ENCODE assay signal across 8 mouse cellular contexts in the genomic region with DNA sequence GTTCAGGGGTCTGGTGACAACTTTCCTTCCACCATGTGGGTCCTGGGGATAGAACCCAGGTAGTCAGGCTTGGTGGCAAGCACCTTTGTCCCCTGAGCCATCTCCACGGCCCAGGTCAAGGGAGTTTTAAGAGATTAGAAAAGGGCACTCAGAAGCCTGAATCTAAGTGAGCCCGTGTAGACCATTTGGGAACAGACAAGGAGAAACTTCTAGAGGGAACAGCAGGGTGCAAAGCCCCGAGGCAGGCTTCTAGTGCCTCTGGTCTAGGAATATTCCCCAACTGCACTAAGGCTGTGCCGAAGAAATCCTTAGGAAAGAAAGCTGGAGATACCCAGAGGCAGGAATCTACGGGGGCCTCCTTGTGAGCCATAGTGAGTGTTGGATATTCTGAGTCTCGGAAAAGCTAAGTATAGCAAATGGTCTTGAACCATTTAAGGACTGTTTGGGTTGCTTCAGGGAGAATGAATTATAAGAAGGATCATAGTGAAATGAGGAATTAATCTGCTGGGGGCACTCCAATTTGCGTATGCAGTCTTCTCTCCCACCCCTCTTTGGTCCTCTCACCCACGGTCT. TPM values are rescaled to one million over a fixed set of nuclear protein-coding genes. Genes with fewer than 3 reads are reported as not detected.
A peak's percentile ranks its signal among the peaks of the same experiment; 100 is the strongest.
DNase-seq lines count a peak whose midpoint lies in the region; ATAC-seq and TF ChIP-seq lines count a peak whose summit lies in the region.

No protein-coding gene starts in this region.

- WGBS in heart, embryonic 13.5 days, result 45% methylated on average over 8 of the region's 8 CpGs
- WGBS in hindbrain, embryonic 10.5 days, result 48% methylated on average over 8 of the region's 8 CpGs
- 53% methylated on average over 8 of the region's 8 CpGs for WGBS in midbrain, embryonic 11.5 days

- no peak for DNase-seq in heart, postnatal 25 days (ENCODE audit: low spot score)
- no peak for DNase-seq in hindbrain, embryonic 10.5 days (ENCODE audit: low spot score)
- DNase-seq in midbrain, embryonic 11.5 days (ENCODE audit: low spot score, missing footprints), result peak; percentile 88
- DNase-seq in gastrocnemius, adult 2 months, result no peak
- no peak for DNase-seq in B cell, adult 2 months
- no peak for DNase-seq in kidney, postnatal 25 days

- H3K9me3 ChIP-seq in heart, embryonic 13.5 days, result no peaks in the 10 kb centered on the region
- H3K9me3 ChIP-seq in hindbrain, embryonic 10.5 days, result 0 out of 2 replicates have a peak, but pooled peaks cover under 1% of the 10 kb centered on the region
- no peaks in the 10 kb centered on the region for H3K9me3 ChIP-seq in midbrain, embryonic 11.5 days (ENCODE audit: control insufficient read depth, low read length)

- TF ChIP-seq CTCF in cortical plate, adult 2 months (IDR thresholded peaks at IDR 0.05; ENCODE audit: extremely low read depth, insufficient read depth, low read length), result no peak
- no peak for TF ChIP-seq CTCF in gastrocnemius, adult 2 months (IDR thresholded peaks at IDR 0.05)

- H3K4me3 ChIP-seq in heart, embryonic 13.5 days, result no peak overlapping the region
- peak overlapping the region; percentile 88 for H3K4me3 ChIP-seq in cortical plate, adult 2 months (ENCODE audit: insufficient read depth, low read length)
- H3K4me3 ChIP-seq in hindbrain, embryonic 10.5 days, result peak overlapping the region; percentile 70
- peak overlapping the region; percentile 57; the same call in 1 of the 2 replicates for H3K4me3 ChIP-seq in midbrain, embryonic 11.5 days (ENCODE audit: low read depth, low read length)
- H3K4me3 ChIP-seq in gastrocnemius, adult 2 months, result no peak overlapping the region

- intact Hi-C loops in heart, postnatal 25 days (cut with DNase I), result no loop called here
- intact Hi-C loops in gastrocnemius, adult 2 months (cut with DNase I), result no loop called here

- H3K27ac ChIP-seq in heart, embryonic 13.5 days (replicated peaks), result no peak overlapping the region
- peak overlapping the region; percentile 9; the same call in 1 of the 2 replicates for H3K27ac ChIP-seq in cortical plate, adult 2 months (ENCODE audit: insufficient read depth, low read length)
- peak overlapping the region; percentile 85; the same call in 1 of the 2 replicates for H3K27ac ChIP-seq in hindbrain, embryonic 10.5 days
- H3K27ac ChIP-seq in midbrain, embryonic 11.5 days (ENCODE audit: low read depth, low read length), result no peak overlapping the region
- no peak overlapping the region for H3K27ac ChIP-seq in gastrocnemius, adult 2 months

- H3K27me3 ChIP-seq in heart, embryonic 13.5 days (replicated peaks), result peaks cover 92% of the 10 kb centered on the region
- H3K27me3 ChIP-seq in hindbrain, embryonic 10.5 days (ENCODE audit: insufficient read depth, poor library complexity, severe bottlenecking), result peaks cover 94% of the 10 kb centered on the region
- H3K27me3 ChIP-seq in midbrain, embryonic 11.5 days (ENCODE audit: control insufficient read depth, insufficient read depth, low read length), result peaks cover 53% of the 10 kb centered on the region

- ATAC-seq in heart, embryonic 13.5 days (ENCODE audit: extremely low read depth, insufficient number of reproducible peaks, low FRiP score, low TSS enrichment), result no peak
- no peak for ATAC-seq in midbrain, embryonic 11.5 days (ENCODE audit: low FRiP score)

- no peak for TF ChIP-seq POLR2A in cortical plate, adult 2 months (IDR thresholded peaks at IDR 0.05; ENCODE audit: extremely low read depth, insufficient read depth, low read length)

- H3K36me3 ChIP-seq in heart, embryonic 13.5 days, result no peaks in the 10 kb centered on the region
- no peaks in the 10 kb centered on the region for H3K36me3 ChIP-seq in hindbrain, embryonic 10.5 days
- no peaks in the 10 kb centered on the region for H3K36me3 ChIP-seq in midbrain, embryonic 11.5 days (ENCODE audit: control insufficient read depth, insufficient read depth, low read length)

- H3K4me1 ChIP-seq in heart, embryonic 13.5 days, result peaks cover 25% of the 10 kb centered on the region
- H3K4me1 ChIP-seq in cortical plate, adult 2 months (ENCODE audit: control insufficient read depth, insufficient read depth, low read length), result peaks cover 2% of the 10 kb centered on the region; the same call in 1 of the 2 replicates
- H3K4me1 ChIP-seq in hindbrain, embryonic 10.5 days (replicated peaks), result peaks cover 31% of the 10 kb centered on the region
- no peaks in the 10 kb centered on the region; the same call in 1 of the 2 replicates for H3K4me1 ChIP-seq in midbrain, embryonic 11.5 days (ENCODE audit: control insufficient read depth, insufficient read depth, low read length)

- peak overlapping the region; percentile 98 for H3K4me2 ChIP-seq in heart, embryonic 13.5 days
- H3K4me2 ChIP-seq in midbrain, embryonic 11.5 days, result peak overlapping the region; percentile 100; the same call in 1 of the 2 replicates

- H3K9ac ChIP-seq in heart, embryonic 13.5 days, result peak overlapping the region; percentile 81; the same call in 1 of the 2 replicates
- H3K9ac ChIP-seq in midbrain, embryonic 11.5 days (ENCODE audit: low read length), result no peak overlapping the region

RNA-seq across cellular contexts. Expression of gene Pianp, which starts 0.6 kb away (rescaled TPM):
- 0.31 and 0.50 TPM in 2 replicates for polyA plus RNA-seq in heart, embryonic 13.5 days (2015; fragmentation: Nextera tagmentation; extraction: Ambion mirVana)
- 1 to 10 TPM in 1 of 2 experiments, under 1 TPM in 1; 0.49 to 1.1 TPM for total RNA-seq in heart, postnatal 25 days (2021)
- 157 and 164 TPM in 2 replicates for polyA plus RNA-seq in cortical plate, adult 2 months (2012; rRNA removed)
- polyA plus RNA-seq in hindbrain, embryonic 10.5 days (2016; fragmentation: Nextera tagmentation; extraction: Ambion mirVana), result 0.85 and 2.4 TPM in 2 replicates
- polyA plus RNA-seq in midbrain, embryonic 11.5 days (2014; fragmentation: Nextera tagmentation; extraction: Ambion mirVana), result 1.2 and 1.6 TPM in 2 replicates
- total RNA-seq in gastrocnemius, adult 2 months (2021), result under 1 TPM; 0.22 to 0.41 TPM

RNA-seq across cellular contexts. Expression of gene Zfp384, which starts 13.0 kb away (rescaled TPM):
- polyA plus RNA-seq in heart, embryonic 13.5 days (2015; fragmentation: Nextera tagmentation; extraction: Ambion mirVana), result 9.3 and 10.1 TPM in 2 replicates
- 10 to 100 TPM; 19.2 to 22.0 TPM for total RNA-seq in heart, postnatal 25 days (2021)
- polyA plus RNA-seq in cortical plate, adult 2 months (2012; rRNA removed), result 46.9 and 51.6 TPM in 2 replicates
- 8.7 and 12.8 TPM in 2 replicates for polyA plus RNA-seq in hindbrain, embryonic 10.5 days (2016; fragmentation: Nextera tagmentation; extraction: Ambion mirVana)
- 9.3 and 9.9 TPM in 2 replicates for polyA plus RNA-seq in midbrain, embryonic 11.5 days (2014; fragmentation: Nextera tagmentation; extraction: Ambion mirVana)
- 10 to 100 TPM; 24.4 to 28.0 TPM for total RNA-seq in gastrocnemius, adult 2 months (2021)

RNA-seq across cellular contexts. Expression of gene Cops7a, which starts 30.6 kb away (rescaled TPM):
- 140 and 143 TPM in 2 replicates for polyA plus RNA-seq in heart, embryonic 13.5 days (2015; fragmentation: Nextera tagmentation; extraction: Ambion mirVana)
- total RNA-seq in heart, postnatal 25 days (2021), result 10 to 100 TPM; 85.8 to 88.6 TPM
- 279 and 280 TPM in 2 replicates for polyA plus RNA-seq in cortical plate, adult 2 months (2012; rRNA removed)
- polyA plus RNA-seq in hindbrain, embryonic 10.5 days (2016; fragmentation: Nextera tagmentation; extraction: Ambion mirVana), result 130 and 138 TPM in 2 replicates
- polyA plus RNA-seq in midbrain, embryonic 11.5 days (2014; fragmentation: Nextera tagmentation; extraction: Ambion mirVana), result 105 and 112 TPM in 2 replicates
- 100 to 1,000 TPM; 108 to 115 TPM for total RNA-seq in gastrocnemius, adult 2 months (2021)

RNA-seq across cellular contexts. Expression of gene Ing4, which starts 43.6 kb away (rescaled TPM):
- polyA plus RNA-seq in heart, embryonic 13.5 days (2015; fragmentation: Nextera tagmentation; extraction: Ambion mirVana), result 78.2 and 91.2 TPM in 2 replicates
- total RNA-seq in heart, postnatal 25 days (2021), result 10 to 100 TPM; 35.0 to 35.6 TPM
- polyA plus RNA-seq in cortical plate, adult 2 months (2012; rRNA removed), result 69.7 and 78.6 TPM in 2 replicates
- polyA plus RNA-seq in hindbrain, embryonic 10.5 days (2016; fragmentation: Nextera tagmentation; extraction: Ambion mirVana), result 125 and 153 TPM in 2 replicates
- 139 and 146 TPM in 2 replicates for polyA plus RNA-seq in midbrain, embryonic 11.5 days (2014; fragmentation: Nextera tagmentation; extraction: Ambion mirVana)
- total RNA-seq in gastrocnemius, adult 2 months (2021), result 10 to 100 TPM; 26.8 to 28.3 TPM

RNA-seq across cellular contexts. Expression of gene Acrbp, which starts 53.6 kb away (rescaled TPM):
- polyA plus RNA-seq in heart, embryonic 13.5 days (2015; fragmentation: Nextera tagmentation; extraction: Ambion mirVana), result 5.4 and 6.6 TPM in 2 replicates
- total RNA-seq in heart, postnatal 25 days (2021), result 1 to 10 TPM; 2.5 to 4.1 TPM
- polyA plus RNA-seq in cortical plate, adult 2 months (2012; rRNA removed), result 17.3 and 19.4 TPM in 2 replicates
- polyA plus RNA-seq in hindbrain, embryonic 10.5 days (2016; fragmentation: Nextera tagmentation; extraction: Ambion mirVana), result 13.1 and 15.5 TPM in 2 replicates
- 9.2 and 10.8 TPM in 2 replicates for polyA plus RNA-seq in midbrain, embryonic 11.5 days (2014; fragmentation: Nextera tagmentation; extraction: Ambion mirVana)
- 1 to 10 TPM; 2.4 to 4.5 TPM for total RNA-seq in gastrocnemius, adult 2 months (2021)

Comparison
In these comparisons a context has a peak if more than half of its experiments do, and no peak if none do; other contexts are left out.
1. H3K27ac ChIP-seq: peak in cortical plate, adult 2 months (single experiment) and hindbrain, embryonic 10.5 days (single experiment); none in heart, embryonic 13.5 days (single experiment), midbrain, embryonic 11.5 days (single experiment) and gastrocnemius, adult 2 months (single experiment).
2. H3K4me3 ChIP-seq: peak in cortical plate, adult 2 months (single experiment), hindbrain, embryonic 10.5 days (single experiment) and midbrain, embryonic 11.5 days (single experiment); none in heart, embryonic 13.5 days (single experiment) and gastrocnemius, adult 2 months (single experiment).
3. RNA of gene Pianp, which starts 0.6 kb away (polyA plus RNA-seq): 157 to 164 TPM in cortical plate, adult 2 months; 0.85 to 2.4 TPM in hindbrain, embryonic 10.5 days, 1.2 to 1.6 TPM in midbrain, embryonic 11.5 days and 0.31 to 0.50 TPM in heart, embryonic 13.5 days; every median in the first group is over 10 times any median in the second.